Mouse (Mus musculus) lung, postnatal 14 days (tissue): ENCODE measurements around the gene Mageb2.
"Not testable (repeated sequence)": the region's sequence is repeated elsewhere in the genome, so short reads cannot be mapped to it uniquely, and the experiment has no call there.

ENCODE experiments used
- DNase-seq: peaks from one replicate; pipeline ENCODE4 v3.0.0; 2021

Gene Mageb2

GRCm38 (mm10) chrX:91331390-91331789 is at the start of gene Mageb2:
TSS of gene Mageb2 (plus strand) at chrX:91331690.
- DNase-seq, result not testable (repeated sequence)

- not testable (repeated sequence) for DNase-seq
Measured at GRCm38 (mm10) chrX:91313256-91313655, 18.2 kb upstream of the Mageb2 start.
